Mouse (Mus musculus): ENCODE data around the gene Clp1. TPM values are rescaled to one million over a fixed set of nuclear protein-coding genes. Genes with fewer than 3 reads are reported as not detected.
"Not testable (repeated sequence)": the region's sequence is repeated elsewhere in the genome, so short reads cannot be mapped to it uniquely, and the experiment has no call there.

Clp1 gene
- total RNA-seq, 1 experiment from 2014 or later, result 50.2 TPM

- ATAC-seq (ENCODE audit: extremely low read depth, insufficient number of reproducible peaks, low FRiP score, poor library complexity, severe bottlenecking), result no peak
Observed at GRCm38 (mm10) chr2:84741841-84742450, 14.8 kb upstream of the Clp1 start.

GRCm38 (mm10) chr2:84740608-84741333, 13.6 kb upstream of the Clp1 start:
- no peak for ATAC-seq (ENCODE audit: extremely low read depth, insufficient number of reproducible peaks, low FRiP score, poor library complexity, severe bottlenecking)

- no peak for ATAC-seq (ENCODE audit: extremely low read depth, insufficient number of reproducible peaks, low FRiP score, poor library complexity, severe bottlenecking)
Observed at GRCm38 (mm10) chr2:84738271-84738911, 11.2 kb upstream of the Clp1 start.

- no peak for ATAC-seq (ENCODE audit: extremely low read depth, insufficient number of reproducible peaks, low FRiP score, poor library complexity, severe bottlenecking)
Observed at GRCm38 (mm10) chr2:84737451-84737925, 10.3 kb upstream of the Clp1 start.

GRCm38 (mm10) chr2:84736312-84737161, 9.4 kb upstream of the Clp1 start:
- ATAC-seq (ENCODE audit: extremely low read depth, insufficient number of reproducible peaks, low FRiP score, poor library complexity, severe bottlenecking), result no peak

GRCm38 (mm10) chr2:84735346-84735920, 8.3 kb upstream of the Clp1 start:
- no peak for ATAC-seq (ENCODE audit: extremely low read depth, insufficient number of reproducible peaks, low FRiP score, poor library complexity, severe bottlenecking)

GRCm38 (mm10) chr2:84734919-84735318, 7.8 kb upstream of the Clp1 start:
- no peak for ATAC-seq (ENCODE audit: extremely low read depth, insufficient number of reproducible peaks, low FRiP score, poor library complexity, severe bottlenecking)

- ATAC-seq (ENCODE audit: extremely low read depth, insufficient number of reproducible peaks, low FRiP score, poor library complexity, severe bottlenecking), result no peak
Observed at GRCm38 (mm10) chr2:84734351-84734864, 7.3 kb upstream of the Clp1 start.

- no peak for ATAC-seq (ENCODE audit: extremely low read depth, insufficient number of reproducible peaks, low FRiP score, poor library complexity, severe bottlenecking)
Observed at GRCm38 (mm10) chr2:84733579-84734300, 6.6 kb upstream of the Clp1 start, which contains the start of gene Ypel4. Gene Ypel4 (plus strand): TSS chr2:84734058.

- ATAC-seq (ENCODE audit: extremely low read depth, insufficient number of reproducible peaks, low FRiP score, poor library complexity, severe bottlenecking), result no peak
Observed at GRCm38 (mm10) chr2:84732394-84732793, 5.2 kb upstream of the Clp1 start.

GRCm38 (mm10) chr2:84731206-84731605, 4.1 kb upstream of the Clp1 start:
- no peak for ATAC-seq (ENCODE audit: extremely low read depth, insufficient number of reproducible peaks, low FRiP score, poor library complexity, severe bottlenecking)

GRCm38 (mm10) chr2:84728191-84728590, 1.0 kb upstream of the Clp1 start:
- ATAC-seq (ENCODE audit: extremely low read depth, insufficient number of reproducible peaks, low FRiP score, poor library complexity, severe bottlenecking), result not testable (repeated sequence)

- ATAC-seq (ENCODE audit: extremely low read depth, insufficient number of reproducible peaks, low FRiP score, poor library complexity, severe bottlenecking), result no peak
Observed at GRCm38 (mm10) chr2:84726716-84727115, 434 bp downstream of the Clp1 start.

GRCm38 (mm10) chr2:84725770-84726169, 1.4 kb downstream of the Clp1 start:
- ATAC-seq (ENCODE audit: extremely low read depth, insufficient number of reproducible peaks, low FRiP score, poor library complexity, severe bottlenecking), result no peak

- no peak for ATAC-seq (ENCODE audit: extremely low read depth, insufficient number of reproducible peaks, low FRiP score, poor library complexity, severe bottlenecking)
Observed at GRCm38 (mm10) chr2:84723856-84724255, 3.3 kb downstream of the Clp1 start.

- no peak for ATAC-seq (ENCODE audit: extremely low read depth, insufficient number of reproducible peaks, low FRiP score, poor library complexity, severe bottlenecking)
Observed at GRCm38 (mm10) chr2:84721182-84721581, 6.0 kb downstream of the Clp1 start.

GRCm38 (mm10) chr2:84720718-84721117, 6.4 kb downstream of the Clp1 start:
- ATAC-seq (ENCODE audit: extremely low read depth, insufficient number of reproducible peaks, low FRiP score, poor library complexity, severe bottlenecking), result no peak

- no peak for ATAC-seq (ENCODE audit: extremely low read depth, insufficient number of reproducible peaks, low FRiP score, poor library complexity, severe bottlenecking)
Observed at GRCm38 (mm10) chr2:84717357-84717756, 9.8 kb downstream of the Clp1 start.
